Mouse (Mus musculus) ovary, adult 18-20 months (tissue): ENCODE measurements around the gene S100a16.

ENCODE experiments used
- DNase-seq: peaks from one replicate; pipeline ENCODE4 v3.0.0; 2022; ENCODE audit warnings: low spot score, mixed read lengths

Gene S100a16

DNA sequence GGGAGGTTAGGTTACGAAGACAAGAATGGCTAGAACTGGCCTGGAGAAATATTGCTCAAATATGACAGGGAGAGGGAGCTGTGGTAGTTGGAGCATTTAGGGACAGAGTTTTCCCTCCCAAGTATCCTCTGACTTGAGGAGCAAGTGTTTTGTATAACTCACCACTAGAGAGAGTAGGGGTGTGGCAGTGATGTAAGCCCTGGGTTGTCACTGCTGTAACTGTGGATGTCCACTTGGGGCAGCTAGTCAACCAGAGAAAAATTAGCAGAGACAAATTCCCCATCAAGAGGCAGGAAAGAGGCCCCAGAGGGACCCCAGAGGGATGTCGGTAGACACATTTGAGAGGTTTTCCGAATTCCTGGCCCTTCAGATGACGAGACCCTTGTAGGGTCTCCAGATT, 11.6 kb upstream of the S100a16 start:
- peak; percentile 24 for DNase-seq

DNA sequence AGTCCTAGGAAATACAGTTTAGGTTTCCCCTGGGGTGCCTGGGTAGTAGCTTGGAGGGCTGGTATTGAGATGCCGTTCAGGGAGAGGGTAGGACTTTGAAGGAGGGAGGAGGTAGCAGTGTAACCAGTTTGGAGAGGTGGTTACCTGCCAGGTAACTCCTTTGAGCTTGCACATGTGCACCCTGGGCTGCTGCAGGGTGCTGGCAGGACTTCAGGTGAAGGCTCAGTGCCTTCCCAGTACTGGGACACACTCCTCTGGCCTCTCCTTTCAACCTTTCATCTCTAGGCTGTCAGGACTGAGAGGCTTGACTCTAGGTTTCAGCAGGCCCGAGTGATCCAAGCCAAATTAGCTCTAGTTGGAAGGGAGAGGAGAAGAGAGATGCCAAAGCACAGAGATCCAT, 11.0 kb upstream of the S100a16 start:
- no peak for DNase-seq

DNA sequence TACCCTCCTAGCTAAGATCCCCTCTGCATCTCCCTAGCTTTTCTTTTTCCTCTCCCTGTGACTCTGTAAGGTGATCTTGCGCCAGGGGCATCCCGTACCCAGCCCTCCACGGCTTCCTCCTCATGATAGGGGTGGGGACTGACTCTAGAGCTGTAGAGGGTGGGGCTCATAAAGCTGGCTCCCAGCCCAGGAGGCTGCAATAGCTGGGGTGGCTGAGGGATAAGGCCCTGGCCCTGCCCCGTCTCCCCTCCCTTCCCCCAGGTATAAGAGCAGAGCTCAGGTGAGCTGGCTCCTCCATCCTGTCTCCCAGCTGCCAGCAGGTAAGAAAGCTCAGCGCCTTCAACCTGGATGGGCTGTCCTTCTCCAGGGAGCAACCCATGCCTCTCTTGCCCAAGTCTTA, 10.5 kb upstream of the S100a16 start, which contains the start of gene S100a14:
Gene S100a14, plus strand, starts transcription at position 277 of the 400 bp plus-strand sequence.
- no peak for DNase-seq

DNA sequence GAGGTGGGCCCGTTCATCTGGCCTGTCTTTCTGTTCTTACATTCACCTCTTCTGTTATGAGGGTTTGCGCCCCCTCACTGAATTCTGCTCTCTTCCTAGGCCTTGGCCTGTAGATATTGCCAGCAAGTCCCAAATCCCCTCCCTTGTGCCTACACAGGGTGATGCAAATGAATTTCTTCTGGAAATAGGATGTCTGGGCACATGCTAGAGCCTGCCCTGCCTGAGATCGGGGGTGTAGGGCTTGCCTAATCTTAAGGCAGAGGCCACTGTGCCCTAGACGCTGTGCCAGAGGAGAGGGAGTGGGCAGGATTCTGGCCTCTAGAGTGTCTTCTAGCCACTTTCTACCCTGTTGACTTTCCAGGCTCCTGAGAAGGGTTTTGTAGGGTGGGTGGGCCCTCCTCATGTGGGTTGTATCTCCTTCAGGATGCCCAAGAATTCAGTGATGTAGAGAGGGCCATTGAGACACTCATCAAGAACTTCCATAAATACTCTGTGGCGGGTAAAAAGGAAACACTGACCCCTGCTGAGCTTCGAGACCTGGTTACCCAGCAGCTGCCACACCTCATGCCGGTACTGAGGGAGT, 9.7 kb upstream of the S100a16 start:
- no peak for DNase-seq

DNA sequence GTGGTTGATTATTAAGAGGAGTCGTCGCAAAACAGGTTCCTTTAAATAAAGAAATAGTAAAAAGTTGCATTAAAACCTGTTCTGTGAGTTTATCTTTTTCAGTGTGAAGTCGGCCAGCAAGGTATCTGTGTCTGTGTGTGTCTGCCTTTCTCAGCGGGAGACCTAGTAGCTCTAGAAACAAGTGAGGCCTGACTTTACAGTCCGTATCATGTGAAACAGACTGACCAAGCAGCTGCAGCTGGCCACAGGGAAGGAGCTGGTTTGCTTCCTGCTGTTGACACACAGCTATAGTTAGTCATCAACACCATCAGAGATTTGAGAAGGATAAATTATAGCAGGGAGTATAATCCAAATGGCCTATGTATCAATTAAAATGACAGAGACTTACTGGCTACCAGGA, 5.3 kb upstream of the S100a16 start:
- DNase-seq, result no peak

DNA sequence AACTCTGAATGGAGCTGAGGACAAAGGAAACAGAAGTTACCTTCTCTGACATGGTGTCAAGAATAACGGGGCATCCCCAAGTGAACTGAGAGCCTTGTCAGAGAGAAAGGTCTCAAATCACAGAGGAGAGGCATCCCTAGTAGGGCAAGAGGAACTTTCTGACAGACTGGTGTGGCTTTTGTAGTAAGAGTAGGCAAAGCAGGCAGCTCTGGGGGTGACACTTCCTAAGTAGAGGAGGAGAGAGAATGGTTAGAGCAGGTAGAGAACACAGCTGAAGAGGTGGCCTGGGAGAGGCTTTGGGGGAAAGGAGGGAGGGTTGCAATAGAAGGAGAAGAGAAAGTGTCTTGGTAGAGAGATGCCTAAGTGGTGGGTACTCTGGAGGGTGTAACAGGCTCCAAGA, 1.6 kb upstream of the S100a16 start:
- no peak for DNase-seq

DNA sequence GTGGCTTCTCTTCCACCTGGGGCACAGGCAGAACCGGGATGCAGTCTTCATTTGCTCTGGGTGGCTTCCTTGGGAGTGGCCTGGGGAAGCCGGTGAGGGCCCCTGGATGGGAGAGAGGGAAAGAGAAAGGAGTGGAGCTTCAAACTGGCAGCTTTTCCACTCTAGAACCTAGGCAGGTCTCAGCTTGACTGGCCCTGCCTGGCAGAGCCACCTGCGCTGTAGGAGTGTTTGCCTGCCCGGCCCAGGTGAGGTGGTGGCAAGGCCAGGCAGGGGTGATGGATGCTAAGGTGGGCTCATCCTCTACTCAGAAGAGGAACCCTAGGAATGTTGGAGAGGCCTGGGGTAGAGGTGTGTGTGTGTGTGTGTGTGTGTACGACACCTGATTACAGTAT, 847 bp downstream of the S100a16 start:
- DNase-seq, result no peak

DNA sequence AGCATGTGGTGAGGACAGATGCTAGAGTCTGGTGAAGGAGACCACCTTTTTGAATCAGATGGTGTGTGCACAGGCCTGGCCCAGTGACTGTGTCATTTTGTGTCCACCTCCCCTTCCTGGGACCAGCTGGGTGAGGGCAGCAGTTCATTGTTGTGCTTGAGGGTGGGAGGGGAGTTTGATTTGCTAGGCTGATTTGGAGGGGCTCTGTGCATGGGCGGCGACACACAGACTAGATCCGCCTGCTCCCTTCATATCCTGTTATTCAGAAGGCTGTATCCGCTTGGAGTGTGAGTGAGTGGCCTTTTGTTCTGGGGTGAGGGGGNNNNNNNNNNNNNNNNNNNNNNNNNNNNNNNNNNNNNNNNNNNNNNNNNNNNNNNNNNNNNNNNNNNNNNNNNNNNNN, 3.9 kb downstream of the S100a16 start:
- no peak for DNase-seq

DNA sequence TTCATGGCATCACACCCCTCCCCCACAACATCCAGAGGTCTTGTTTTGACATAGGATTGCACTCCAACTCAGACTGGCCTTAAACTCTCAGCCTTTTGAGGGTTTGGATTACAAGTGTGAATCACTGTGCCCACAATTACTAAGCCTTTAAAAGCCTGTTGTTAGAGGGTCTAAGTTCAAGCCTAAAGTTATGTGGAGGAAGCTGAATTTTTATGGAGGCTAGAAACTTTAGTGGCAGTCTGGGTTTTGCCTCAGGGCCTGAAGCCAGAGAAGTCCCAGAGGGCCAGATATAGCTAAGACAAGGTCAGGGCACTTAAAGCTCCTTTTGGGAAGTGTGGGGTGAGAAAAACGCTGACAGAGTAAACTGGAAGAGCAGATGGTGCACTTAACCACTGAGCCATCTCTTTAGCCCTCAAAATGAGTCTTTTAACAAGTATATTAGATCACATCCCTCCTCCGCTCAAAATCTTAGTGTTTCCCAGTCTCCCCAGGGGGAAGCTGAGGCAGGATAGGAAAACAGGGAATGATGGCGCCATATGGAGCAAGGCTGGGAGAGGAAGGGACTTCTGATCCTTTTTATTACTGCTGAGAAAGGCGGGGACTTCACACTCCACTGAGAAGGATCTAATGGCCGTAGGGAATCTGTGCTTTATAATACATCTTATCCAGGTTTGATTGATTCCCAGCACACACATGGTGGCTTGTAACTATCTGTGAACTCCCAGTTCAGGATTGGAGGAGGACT, 12.8 kb downstream of the S100a16 start:
- DNase-seq, result no peak

DNA sequence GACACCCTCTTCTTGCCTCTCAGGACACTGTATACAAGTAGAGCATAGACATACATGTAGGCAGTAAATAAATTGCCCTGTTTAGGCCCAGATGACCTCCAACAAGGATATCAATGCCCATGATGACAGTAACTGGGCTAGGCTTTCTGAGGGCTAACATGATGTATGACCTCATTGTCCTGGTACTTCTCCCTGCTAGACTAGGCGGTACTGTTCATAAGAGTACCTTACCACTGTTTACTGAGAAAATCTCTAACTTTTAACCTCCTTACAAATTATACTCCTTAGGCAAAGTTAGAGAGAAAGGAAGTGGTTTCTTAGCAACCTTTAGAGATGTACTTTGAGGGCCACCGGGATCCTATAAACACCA, 13.4 kb downstream of the S100a16 start:
- DNase-seq, result no peak

DNA sequence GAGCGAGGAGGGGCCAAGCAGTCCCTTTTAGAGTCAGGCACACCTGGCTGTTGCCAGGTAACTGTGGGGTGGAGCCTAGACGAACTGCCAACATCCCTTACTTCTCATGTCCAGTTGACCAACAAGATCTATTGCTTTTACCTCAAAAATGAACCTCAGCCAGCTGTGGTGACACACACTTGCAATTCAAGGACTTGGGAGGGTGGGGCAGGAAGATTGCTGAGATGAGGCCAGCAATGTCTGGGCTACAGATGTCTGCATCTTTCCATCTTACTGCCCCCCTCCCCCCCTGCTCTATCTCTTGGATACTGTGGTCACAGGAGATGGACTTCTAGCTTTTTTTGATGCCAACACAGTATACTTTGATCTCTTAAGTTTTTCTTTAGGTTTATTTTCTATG, 15.2 kb downstream of the S100a16 start:
- DNase-seq, result no peak

DNA sequence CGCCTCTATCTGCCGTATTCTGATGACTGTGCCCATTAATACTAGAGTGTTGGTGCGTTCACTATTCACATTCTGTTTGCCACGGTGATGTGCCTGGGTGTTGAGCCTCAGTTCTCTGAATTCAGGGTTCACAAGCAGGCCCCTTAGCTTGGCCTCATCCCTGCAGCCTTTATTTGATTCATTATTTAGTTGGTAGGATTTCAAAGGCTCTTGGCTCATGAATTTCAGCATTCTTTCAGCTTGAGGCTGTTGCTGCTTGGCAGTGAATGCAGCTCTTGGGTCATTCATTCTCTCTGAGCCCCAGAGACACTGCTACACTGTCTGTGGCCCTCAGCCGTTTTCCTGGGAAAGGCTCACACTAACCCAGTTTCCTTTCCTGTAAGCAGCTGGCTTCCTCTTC, 18.9 kb downstream of the S100a16 start:
- DNase-seq, result no peak

DNA sequence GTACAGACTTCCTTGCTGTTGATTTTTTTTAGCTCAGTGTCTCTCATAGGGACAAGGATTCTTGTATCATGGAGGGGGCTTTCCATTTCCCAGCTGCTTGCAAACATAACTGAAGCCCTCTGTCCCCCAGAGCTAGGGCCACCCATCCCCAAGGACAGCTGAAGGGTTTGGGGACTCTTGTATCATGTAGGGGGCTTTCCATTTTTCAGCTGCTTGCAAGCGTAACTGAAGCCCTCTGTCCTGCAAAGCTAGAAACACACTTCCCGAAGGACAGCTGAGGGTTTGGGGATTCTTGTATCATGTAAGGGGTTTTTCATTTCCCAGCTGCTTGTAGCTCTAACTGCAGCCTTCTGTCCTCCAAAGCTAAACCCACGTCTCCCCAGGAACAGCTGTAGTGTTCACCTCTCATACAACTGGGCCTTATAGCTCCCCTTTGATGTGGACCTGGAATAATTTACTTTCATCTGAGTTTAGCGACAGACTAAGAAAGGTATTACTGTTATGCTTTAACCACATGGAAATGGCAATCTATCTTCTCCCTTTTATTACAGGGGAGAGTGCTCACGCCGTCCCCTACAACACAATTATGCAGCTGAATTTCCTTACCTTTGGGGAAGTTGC, 23.1 kb downstream of the S100a16 start, which contains the start of gene S100a3:
Gene S100a3, plus strand, starts transcription at position 571 of the 621 bp plus-strand sequence.
- no peak for DNase-seq

DNA sequence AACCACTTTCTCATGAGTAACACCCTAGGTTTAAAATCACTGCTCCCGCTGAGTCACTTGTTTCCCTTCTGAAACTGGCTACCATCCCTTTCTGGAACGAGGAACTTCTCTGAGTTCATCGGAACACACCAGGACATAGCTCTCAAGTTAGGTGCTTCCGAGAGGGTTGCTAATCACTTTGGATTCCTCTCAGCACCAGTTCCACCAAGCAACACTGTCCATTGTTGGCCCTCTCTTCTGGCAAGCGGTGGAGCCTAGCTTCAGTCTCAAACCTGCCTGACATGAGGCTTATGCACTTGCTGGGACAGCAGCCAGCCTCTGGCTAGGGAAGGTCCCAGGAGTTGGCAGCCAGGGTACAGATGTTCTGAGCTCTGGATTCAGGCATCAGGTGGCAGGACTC, 37.6 kb downstream of the S100a16 start:
- no peak for DNase-seq

DNA sequence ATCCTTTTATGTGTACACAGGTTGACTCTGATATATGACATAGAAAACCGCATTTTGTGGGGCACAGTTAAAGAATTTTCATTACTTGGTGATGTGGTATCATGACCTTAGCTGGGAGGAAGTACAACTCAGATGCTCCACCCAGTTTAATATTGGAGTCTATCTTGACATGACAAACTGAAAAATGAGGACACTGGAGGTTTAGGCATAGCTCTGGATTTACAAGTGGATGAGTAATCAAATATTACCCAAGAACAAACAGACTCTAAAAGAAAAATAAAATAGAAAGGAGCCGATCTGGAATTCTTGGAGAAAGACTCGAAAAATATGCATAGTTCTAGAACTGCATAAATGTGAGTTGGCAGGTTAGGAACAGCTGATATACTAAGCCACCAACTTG, 38.3 kb downstream of the S100a16 start:
- DNase-seq, result no peak

DNA sequence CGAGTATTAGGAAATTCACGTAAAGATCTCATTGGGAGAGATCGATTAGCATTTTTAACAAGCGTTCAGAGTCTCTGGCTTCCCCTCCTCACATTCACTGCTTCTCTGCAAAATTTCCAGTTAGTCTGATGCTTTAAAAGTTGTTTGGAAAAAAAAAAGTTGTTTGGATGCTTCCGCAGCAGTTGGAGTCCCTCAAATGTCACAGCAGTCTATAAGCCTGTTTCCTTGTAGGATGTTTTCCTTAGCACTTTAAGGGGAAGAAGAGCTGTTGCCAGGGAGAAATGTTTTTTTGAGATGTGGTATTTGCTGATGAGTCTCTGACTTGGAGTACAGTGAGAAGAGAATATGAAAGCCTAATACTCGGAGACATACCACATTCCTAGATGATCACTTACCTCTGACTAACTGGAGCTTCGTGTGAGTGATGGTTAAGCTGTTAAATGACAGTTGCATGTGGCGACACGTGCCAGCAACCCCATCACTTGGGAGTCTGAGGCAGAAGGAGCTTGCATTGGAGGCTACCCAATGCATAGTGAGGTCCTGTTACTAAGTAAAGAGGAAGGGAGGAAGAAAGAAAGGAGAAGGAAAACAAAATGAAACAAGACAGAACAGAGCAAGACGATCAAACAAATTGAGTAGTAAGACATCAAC, 39.4 kb downstream of the S100a16 start:
- no peak for DNase-seq

DNA sequence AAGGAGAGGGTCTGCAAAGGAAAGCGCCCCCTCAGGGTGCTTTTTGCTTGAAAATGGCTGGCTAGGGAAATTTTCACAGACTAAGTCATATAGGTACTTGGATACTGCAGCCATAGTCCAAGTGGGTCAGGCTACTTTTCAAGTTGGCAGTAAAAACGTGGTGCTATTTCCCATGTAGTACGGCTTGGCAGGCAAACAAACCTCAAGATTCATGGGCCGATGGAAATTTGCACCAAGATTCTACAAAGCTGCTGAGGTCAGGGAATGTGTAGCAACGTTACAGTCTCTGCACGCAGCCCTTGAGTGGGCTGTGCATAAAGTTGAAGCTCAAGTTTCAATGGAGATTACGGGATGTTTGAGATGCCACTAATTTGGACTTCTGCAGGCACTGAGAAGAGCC, 42.4 kb downstream of the S100a16 start:
- DNase-seq, result no peak

DNA sequence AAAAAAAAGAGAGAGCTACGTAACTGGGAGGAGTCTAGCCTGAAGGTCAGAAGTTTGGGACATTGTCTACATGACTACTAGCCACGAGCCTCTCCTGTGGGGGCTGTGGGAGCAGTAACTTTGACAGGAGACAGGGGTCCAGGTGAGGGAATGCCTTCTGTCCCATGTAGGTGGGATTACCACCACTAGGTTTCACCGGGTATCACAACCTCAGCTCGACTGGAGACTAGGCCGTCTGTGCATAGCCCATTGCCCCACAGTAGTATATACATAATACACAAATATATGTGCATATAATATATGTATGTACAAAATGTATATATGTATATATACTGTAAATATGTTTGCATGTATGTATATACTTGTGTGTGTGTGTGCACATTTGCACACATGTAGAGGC, 44.1 kb downstream of the S100a16 start:
- no peak for DNase-seq

DNA sequence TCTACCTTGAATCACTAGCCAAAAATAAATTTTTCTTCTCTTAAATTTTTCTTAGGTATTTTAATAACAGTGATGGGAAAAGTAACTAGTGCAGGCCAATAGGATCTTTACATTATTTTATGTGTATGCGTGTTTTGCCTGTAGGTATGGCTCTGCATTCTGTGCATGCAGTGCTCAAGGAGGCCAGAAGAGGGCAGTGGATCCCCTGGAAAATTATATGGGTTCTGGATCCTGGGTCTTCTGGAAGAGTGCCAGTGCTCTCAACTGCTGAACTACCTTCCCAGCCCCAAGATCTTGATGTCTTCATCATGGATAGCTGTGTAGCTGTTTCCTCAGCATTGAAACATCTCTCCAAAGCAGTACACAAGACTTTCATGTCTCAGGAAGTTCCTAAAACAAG, 45.1 kb downstream of the S100a16 start:
- no peak for DNase-seq

DNA sequence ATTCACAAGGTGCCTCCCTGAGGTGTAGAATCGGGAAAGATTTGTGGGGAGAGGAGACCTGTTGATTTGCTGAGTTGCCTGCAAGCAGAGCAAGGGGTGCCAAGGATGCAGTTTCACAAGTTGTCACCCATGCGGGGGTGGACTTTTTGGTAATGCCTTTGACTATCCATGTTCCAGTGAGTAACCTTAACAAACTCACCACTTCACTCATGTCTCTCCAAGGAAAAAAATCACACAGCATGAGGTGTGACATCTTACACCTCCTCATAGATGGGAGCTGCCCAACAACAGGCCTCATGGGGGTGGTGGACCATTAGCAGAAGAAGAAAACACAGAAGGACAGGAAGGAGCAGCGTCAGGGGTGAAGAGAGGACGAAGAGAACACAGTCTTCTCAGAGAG, 45.5 kb downstream of the S100a16 start:
- DNase-seq, result no peak

DNA sequence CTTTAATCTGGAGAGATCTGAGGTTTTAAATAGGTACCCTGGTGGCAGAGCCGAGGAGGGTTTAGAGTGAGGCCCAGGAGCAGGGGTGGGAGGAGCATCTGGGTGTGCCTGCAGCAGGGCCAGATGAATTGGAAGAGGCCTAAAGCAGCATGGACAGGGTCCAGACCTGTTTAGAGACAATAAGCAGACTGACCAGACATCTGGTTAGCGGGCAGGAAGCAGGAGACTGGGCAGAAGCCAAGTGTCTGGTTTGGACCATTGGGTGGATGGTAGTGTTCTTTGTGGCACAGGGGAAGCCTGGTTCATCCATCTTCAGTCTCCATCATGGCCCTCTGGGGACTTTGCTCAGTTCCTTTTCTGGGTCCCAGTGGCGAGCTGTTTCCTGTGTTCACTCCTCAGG, 46.8 kb downstream of the S100a16 start:
- DNase-seq, result no peak

DNA sequence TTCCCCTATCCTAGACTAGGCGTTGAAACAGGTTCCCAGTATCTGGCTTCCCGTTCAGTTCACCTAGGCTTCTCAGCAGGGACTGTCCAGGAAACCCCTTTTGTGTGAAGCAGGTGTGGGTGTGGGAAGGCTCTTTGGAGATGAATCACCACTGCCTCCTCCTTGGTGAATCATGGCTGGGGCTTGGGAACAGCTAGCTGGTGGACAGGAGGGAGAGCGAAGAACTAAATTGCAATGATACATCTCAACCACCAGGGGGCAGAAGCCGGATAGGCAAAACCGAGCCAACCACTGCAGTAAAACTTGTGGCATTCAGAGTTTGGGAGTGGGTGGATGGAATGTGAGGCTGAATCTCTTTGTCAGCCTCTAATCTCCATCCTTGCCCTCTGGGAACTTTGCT, 48.5 kb downstream of the S100a16 start:
- peak; percentile 44 for DNase-seq

DNA sequence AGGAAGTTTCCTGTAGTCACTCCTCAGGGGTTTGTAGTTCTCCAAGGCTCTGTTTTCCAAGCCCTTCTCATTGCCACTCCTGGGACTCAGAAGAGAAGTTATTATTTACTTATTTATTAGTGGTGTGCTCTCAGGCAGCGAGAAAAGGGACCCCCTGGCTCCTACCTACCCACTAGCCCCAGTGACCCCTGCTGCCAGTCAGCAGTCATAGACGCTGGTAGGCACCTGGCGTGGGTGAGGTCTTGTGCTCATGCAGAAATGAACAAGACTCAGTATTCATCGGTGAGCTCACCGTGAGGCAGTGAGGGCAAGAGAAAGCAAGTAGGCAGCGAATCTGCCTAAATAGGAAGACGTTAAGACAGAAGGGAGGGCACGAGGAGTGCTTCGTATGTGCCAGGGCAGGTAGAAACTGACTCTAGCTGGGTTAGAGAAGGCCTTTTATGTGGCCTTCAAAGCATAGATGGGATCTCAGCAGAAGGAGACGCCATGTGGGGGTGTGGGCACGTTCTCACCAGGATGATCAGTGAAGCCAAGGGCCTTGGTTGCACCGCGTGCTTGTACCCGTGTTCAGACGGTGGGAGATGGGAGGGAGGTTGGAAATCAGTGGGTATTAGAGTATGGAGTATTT, 49.1 kb downstream of the S100a16 start:
- DNase-seq, result no peak
